Mouse (Mus musculus): ENCODE data around the gene Vmn1r56. TPM values are rescaled to one million over a fixed set of nuclear protein-coding genes. Genes with fewer than 3 reads are reported as not detected.
"Not testable (repeated sequence)": the region's sequence is repeated elsewhere in the genome, so short reads cannot be mapped to it uniquely, and the experiment has no call there.

Vmn1r56 gene
- polyA plus RNA-seq (2012; rRNA removed) = not detected in 2 replicates

DNA sequence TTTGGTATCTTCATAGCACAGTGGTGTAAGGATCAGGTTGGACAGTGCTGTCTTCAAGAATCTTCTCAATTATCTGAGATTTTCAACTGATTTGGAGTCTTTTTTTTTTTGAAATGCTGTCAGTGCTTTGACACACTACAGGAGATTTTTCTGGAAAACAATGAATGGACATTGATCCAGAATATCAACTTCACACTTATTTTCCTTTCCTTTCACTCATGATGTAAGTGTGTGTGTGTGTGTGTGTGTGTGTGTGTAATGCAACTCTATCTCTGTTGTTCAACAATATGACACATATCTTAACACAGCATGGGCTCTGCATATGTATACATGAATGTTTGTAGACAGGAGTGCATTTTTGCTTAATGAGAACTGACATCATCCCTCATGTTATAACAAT is at the start of gene Vmn1r56:
Gene Vmn1r56 (minus strand): TSS at position 101 of the 400 bp plus-strand sequence.
- not testable (repeated sequence) for H3K4me3 ChIP-seq (ENCODE audit: control insufficient read depth, insufficient read depth, low read length)

GRCm38 (mm10) chr7:5218193-5218592 is 21.6 kb upstream of the Vmn1r56 start, which contains the start of gene Vmn1r57:
Vmn1r57 (plus strand) TSS chr7:5218493.
- 70% methylated on average over 1 of the region's 1 CpGs for WGBS
- H3K4me1 ChIP-seq (replicated peaks; ENCODE audit: control insufficient read depth, insufficient read depth, low read length); H3K27me3 ChIP-seq (ENCODE audit: control insufficient read depth, insufficient read depth, low read length); H3K36me3 ChIP-seq (ENCODE audit: control insufficient read depth, insufficient read depth, low read length); DNase-seq; H3K27ac ChIP-seq (ENCODE audit: control insufficient read depth, insufficient read depth, low read length); H3K4me3 ChIP-seq (ENCODE audit: control insufficient read depth, insufficient read depth, low read length): not testable (repeated sequence)

More for the DNA sequence above, at the start of gene Vmn1r56:
- DNase-seq; H3K4me1 ChIP-seq (replicated peaks; ENCODE audit: control insufficient read depth, insufficient read depth, low read length); H3K27me3 ChIP-seq (ENCODE audit: control insufficient read depth, insufficient read depth, low read length); H3K36me3 ChIP-seq (ENCODE audit: control insufficient read depth, insufficient read depth, low read length); H3K27ac ChIP-seq (ENCODE audit: control insufficient read depth, insufficient read depth, low read length): not testable (repeated sequence)

DNA sequence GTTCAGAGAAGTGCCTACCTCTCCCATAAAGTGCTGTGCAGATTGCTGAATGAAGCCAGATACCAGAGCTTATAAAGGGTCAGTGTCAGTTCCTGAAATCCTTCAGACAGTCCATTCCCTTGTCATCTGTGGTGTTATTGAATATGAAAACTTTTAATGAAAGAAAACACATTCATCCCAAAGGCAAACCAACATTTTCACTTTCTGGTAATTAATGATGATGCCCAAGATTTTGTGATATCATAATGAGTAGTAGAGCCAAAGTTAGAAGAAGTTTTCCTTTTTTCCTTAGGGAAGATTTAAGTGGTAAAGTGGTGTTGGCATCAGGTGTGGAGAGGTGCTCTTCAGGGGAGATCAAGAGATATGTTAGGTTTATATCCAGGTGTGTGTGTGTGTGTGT is 47.0 kb downstream of the Vmn1r56 start, which contains the start of gene Vmn1r55:
Gene Vmn1r55 (minus strand): TSS at position 101 of the 400 bp plus-strand sequence.
- not testable (repeated sequence) for H3K4me1 ChIP-seq (replicated peaks; ENCODE audit: control insufficient read depth, insufficient read depth, low read length); H3K36me3 ChIP-seq (ENCODE audit: control insufficient read depth, insufficient read depth, low read length); DNase-seq; H3K4me3 ChIP-seq (ENCODE audit: control insufficient read depth, insufficient read depth, low read length); H3K27me3 ChIP-seq (ENCODE audit: control insufficient read depth, insufficient read depth, low read length); H3K27ac ChIP-seq (ENCODE audit: control insufficient read depth, insufficient read depth, low read length)

Other genes starting within 250 kb of the Vmn1r56 start
- gene Sbk2, start 232.3 kb downstream of the Vmn1r56 start, polyA plus RNA-seq (2012; rRNA removed) = 1.5 and 5.4 TPM in 2 replicates
- gene Sbk3, start 225.6 kb downstream of the Vmn1r56 start, polyA plus RNA-seq (2012; rRNA removed) = 0.36 and 3.7 TPM in 2 replicates
- 125 and 133 TPM in 2 replicates for gene Zfp579, start 200.6 kb downstream of the Vmn1r56 start, polyA plus RNA-seq (2012; rRNA removed)
- gene Zfp524, start 182.3 kb downstream of the Vmn1r56 start, polyA plus RNA-seq (2012; rRNA removed) = 52.2 and 54.6 TPM in 2 replicates
- gene Fiz1, start 182.1 kb downstream of the Vmn1r56 start, polyA plus RNA-seq (2012; rRNA removed) = 79.3 and 85.2 TPM in 2 replicates
- gene Gm44973, start 181.3 kb downstream of the Vmn1r56 start, polyA plus RNA-seq (2012; rRNA removed) = not detected in 2 replicates
- gene Zfp865, start 176.4 kb downstream of the Vmn1r56 start, polyA plus RNA-seq (2012; rRNA removed) = 105 and 120 TPM in 2 replicates
- 0.52 and 0.97 TPM in 2 replicates for gene Ccdc106, start 176.2 kb downstream of the Vmn1r56 start, polyA plus RNA-seq (2012; rRNA removed)
- not detected in 2 replicates for gene 4632433K11Rik, start 162.6 kb downstream of the Vmn1r56 start, polyA plus RNA-seq (2012; rRNA removed)
- 5.2 and 6.3 TPM in 2 replicates for gene Zfp784, start 158.3 kb downstream of the Vmn1r56 start, polyA plus RNA-seq (2012; rRNA removed)
- gene Zfp580, start 145.2 kb downstream of the Vmn1r56 start, polyA plus RNA-seq (2012; rRNA removed) = 29.9 and 42.3 TPM in 2 replicates
- gene U2af2, start 134.6 kb downstream of the Vmn1r56 start, polyA plus RNA-seq (2012; rRNA removed) = 437 and 438 TPM in 2 replicates
- gene Epn1, start 116.5 kb downstream of the Vmn1r56 start, polyA plus RNA-seq (2012; rRNA removed) = 230 and 280 TPM in 2 replicates
- not detected in 2 replicates for gene Rfpl4, start 79.8 kb downstream of the Vmn1r56 start, polyA plus RNA-seq (2012; rRNA removed)
- 0.17 and 0.39 TPM in 2 replicates for gene Rasl2-9, start 70.8 kb downstream of the Vmn1r56 start, polyA plus RNA-seq (2012; rRNA removed)
- not detected in 2 replicates for gene Vmn1r55, start 47.1 kb downstream of the Vmn1r56 start, polyA plus RNA-seq (2012; rRNA removed)
- not detected in 2 replicates for gene Vmn1r57, start 21.7 kb upstream of the Vmn1r56 start, polyA plus RNA-seq (2012; rRNA removed)
- gene Gm5065, start 153.8 kb upstream of the Vmn1r56 start, polyA plus RNA-seq (2012; rRNA removed) = not detected in 2 replicates
- gene Nlrp2, start 154.3 kb upstream of the Vmn1r56 start, polyA plus RNA-seq (2012; rRNA removed) = not detected in 2 replicates
- gene Vmn1r58, start 216.6 kb upstream of the Vmn1r56 start, polyA plus RNA-seq (2012; rRNA removed) = not detected in 2 replicates

Data from thymus, adult 2 months (tissue).